Mouse (Mus musculus): ENCODE results near the gene Scn11a. TPM values are rescaled to one million over a fixed set of nuclear protein-coding genes. Genes with fewer than 3 reads are reported as not detected.
A peak's percentile ranks its signal among the peaks of the same experiment; 100 is the strongest.

Scn11a gene
- polyA plus RNA-seq, 1 experiment = 0.01 TPM

DNA sequence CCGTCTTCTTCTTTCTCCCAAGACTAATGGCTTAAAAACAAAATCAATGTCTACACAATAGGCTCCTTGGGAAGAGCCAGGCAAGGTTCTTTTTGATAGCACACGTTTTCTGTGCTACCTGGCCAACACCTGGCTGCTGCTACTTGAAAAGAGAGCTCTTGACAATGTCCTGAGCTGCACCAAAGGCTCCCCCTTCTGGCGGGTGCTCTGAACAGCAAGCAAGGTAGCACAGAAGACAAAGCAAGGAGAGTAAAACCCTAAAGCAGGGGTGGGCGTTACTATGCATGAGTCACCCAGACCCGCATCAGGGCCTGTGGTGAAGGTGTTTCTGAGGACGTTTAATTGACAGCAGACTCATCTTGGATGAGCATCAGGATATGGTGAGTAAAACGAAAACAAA lies 56.7 kb downstream of the Scn11a start:
- H3K79me3 ChIP-seq (ENCODE audit: low read depth) = no peaks in the 10 kb centered on the region
- H3K4me3 ChIP-seq (ENCODE audit: insufficient read depth, poor library complexity, severe bottlenecking) = no peak overlapping the region

DNA sequence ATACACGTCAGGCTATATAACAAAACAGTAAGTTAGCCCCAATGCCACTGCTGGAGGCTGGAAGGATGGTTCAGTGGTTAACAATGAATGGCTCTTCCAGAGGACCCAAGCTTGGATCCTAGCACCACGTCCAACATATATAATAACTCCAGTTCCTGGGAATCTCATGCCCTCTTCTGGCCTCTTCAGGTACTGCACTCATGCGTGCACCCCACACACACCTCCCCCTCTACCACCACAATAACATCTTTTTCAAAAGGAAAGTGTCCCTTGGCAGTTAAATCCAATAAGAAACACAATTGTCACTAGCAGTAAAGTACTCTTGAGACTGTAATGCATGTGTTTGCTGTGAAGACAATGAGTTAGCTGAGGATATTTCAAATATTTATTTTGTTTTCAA lies 65.0 kb downstream of the Scn11a start:
- Histone ChIP-seq H3K27me3 (ENCODE audit: control insufficient read depth, insufficient read depth, insufficient read length) (no peaks in the 10 kb centered on the region), H3K4me3 (ENCODE audit: insufficient read depth, poor library complexity, severe bottlenecking) (no peak overlapping the region), H3ac (ENCODE audit: control insufficient read depth, insufficient read length, low read depth) (no peak overlapping the region), H3K79me2 (ENCODE audit: control insufficient read depth, insufficient read depth) (no peaks in the 10 kb centered on the region), H3K79me3 (ENCODE audit: low read depth) (no peaks in the 10 kb centered on the region), H3K36me3 (ENCODE audit: control insufficient read depth, insufficient read depth) (no peaks in the 10 kb centered on the region)
- TF ChIP-seq MAX (IDR thresholded peaks at IDR 0.05) (no peak), MYOG (IDR thresholded peaks at IDR 0.05; ENCODE audit: control insufficient read depth, extremely low read depth, insufficient read length) (no peak)

More for the DNA sequence above, 56.7 kb downstream of the Scn11a start:
- Histone ChIP-seq H3K36me3 (ENCODE audit: control insufficient read depth, insufficient read depth) (no peaks in the 10 kb centered on the region), H3ac (ENCODE audit: control insufficient read depth, insufficient read length, low read depth) (no peak overlapping the region), H3K27me3 (ENCODE audit: control insufficient read depth, insufficient read depth, insufficient read length) (no peaks in the 10 kb centered on the region), H3K79me2 (ENCODE audit: control insufficient read depth, insufficient read depth) (no peaks in the 10 kb centered on the region)
- TF ChIP-seq USF1 (IDR thresholded peaks at IDR 0.05; ENCODE audit: low read depth) (no peak), CTCF (IDR thresholded peaks at IDR 0.05; ENCODE audit: control insufficient read depth, insufficient read depth, insufficient read length) (peak; percentile 21)

DNA sequence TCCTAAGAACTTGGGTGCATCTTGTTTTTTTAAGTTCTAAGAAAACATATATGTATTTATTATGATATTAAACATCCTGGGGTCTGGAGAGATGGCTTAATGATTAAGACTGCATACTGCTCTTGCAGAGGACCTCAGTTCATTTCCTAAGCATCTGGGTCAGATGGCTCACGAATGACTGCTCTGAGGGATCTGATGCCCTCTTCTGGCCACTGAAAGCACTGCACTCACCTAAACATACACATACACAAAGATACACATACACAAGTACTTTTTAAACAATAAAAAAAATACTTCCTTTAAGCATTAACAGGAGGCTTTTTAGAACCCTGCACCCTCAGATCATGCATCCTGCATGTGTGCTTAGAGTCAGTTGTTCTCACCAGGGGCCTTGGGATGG lies 65.8 kb downstream of the Scn11a start:
- Histone ChIP-seq H3K36me3 (ENCODE audit: control insufficient read depth, insufficient read depth) (no peaks in the 10 kb centered on the region), H3K27me3 (ENCODE audit: control insufficient read depth, insufficient read depth, insufficient read length) (peaks cover 5% of the 10 kb centered on the region), H3K79me3 (ENCODE audit: low read depth) (no peaks in the 10 kb centered on the region), H3ac (ENCODE audit: control insufficient read depth, insufficient read length, low read depth) (no peak overlapping the region), H3K79me2 (ENCODE audit: control insufficient read depth, insufficient read depth) (no peaks in the 10 kb centered on the region), H3K4me3 (ENCODE audit: insufficient read depth, poor library complexity, severe bottlenecking) (no peak overlapping the region)
- no peak for TF ChIP-seq CEBPB (IDR thresholded peaks at IDR 0.05; ENCODE audit: low read depth)
- no peak for TF ChIP-seq FOSL1 (IDR thresholded peaks at IDR 0.05; ENCODE audit: insufficient read depth, low read length, poor library complexity, severe bottlenecking)
- TF ChIP-seq MYOD1 (IDR thresholded peaks at IDR 0.05; ENCODE audit: control insufficient read depth, insufficient read length, low read depth) = no peak
- no peak for TF ChIP-seq MAX (IDR thresholded peaks at IDR 0.05)
- TF ChIP-seq CTCF (IDR thresholded peaks at IDR 0.05; ENCODE audit: control insufficient read depth, insufficient read depth, insufficient read length) = no peak
- TF ChIP-seq MYOG (IDR thresholded peaks at IDR 0.05; ENCODE audit: control insufficient read depth, extremely low read depth, insufficient read length) = no peak
- TF ChIP-seq USF1 (IDR thresholded peaks at IDR 0.05; ENCODE audit: low read depth) = no peak

DNA sequence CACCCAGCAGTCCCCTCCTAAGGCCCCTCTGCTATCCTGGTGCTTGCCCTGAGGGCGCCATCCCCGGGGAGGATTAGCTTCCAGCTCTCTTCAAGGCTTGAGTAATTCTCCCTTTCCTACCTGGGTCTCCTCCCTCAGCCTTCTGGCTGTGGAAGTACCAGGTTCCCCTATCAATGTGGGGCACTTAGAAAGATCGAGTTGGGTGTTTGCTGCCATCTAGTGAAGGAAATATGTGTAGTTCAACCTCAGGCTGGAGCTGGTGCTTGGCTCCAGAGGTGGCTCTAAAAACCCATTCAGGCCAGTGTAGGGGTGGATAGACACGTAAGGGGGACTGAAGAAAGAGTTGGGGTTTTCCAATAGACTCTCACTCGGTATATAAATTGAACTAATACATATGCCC lies 73.7 kb downstream of the Scn11a start:
- H3K79me2 ChIP-seq (ENCODE audit: control insufficient read depth, insufficient read depth) = no peaks in the 10 kb centered on the region
- H3K4me3 ChIP-seq (ENCODE audit: insufficient read depth, poor library complexity, severe bottlenecking) = no peak overlapping the region
- H3ac ChIP-seq (ENCODE audit: control insufficient read depth, insufficient read length, low read depth) = no peak overlapping the region
- no peaks in the 10 kb centered on the region for H3K79me3 ChIP-seq (ENCODE audit: low read depth)
- H3K27me3 ChIP-seq (ENCODE audit: control insufficient read depth, insufficient read depth, insufficient read length) = peaks cover 12% of the 10 kb centered on the region
- no peak for TF ChIP-seq MYOD1 (IDR thresholded peaks at IDR 0.05; ENCODE audit: control insufficient read depth, insufficient read length, low read depth)
- TF ChIP-seq CTCF (IDR thresholded peaks at IDR 0.05; ENCODE audit: control insufficient read depth, insufficient read depth, insufficient read length) = peak; percentile 26
- no peaks in the 10 kb centered on the region for H3K36me3 ChIP-seq (ENCODE audit: control insufficient read depth, insufficient read depth)

DNA sequence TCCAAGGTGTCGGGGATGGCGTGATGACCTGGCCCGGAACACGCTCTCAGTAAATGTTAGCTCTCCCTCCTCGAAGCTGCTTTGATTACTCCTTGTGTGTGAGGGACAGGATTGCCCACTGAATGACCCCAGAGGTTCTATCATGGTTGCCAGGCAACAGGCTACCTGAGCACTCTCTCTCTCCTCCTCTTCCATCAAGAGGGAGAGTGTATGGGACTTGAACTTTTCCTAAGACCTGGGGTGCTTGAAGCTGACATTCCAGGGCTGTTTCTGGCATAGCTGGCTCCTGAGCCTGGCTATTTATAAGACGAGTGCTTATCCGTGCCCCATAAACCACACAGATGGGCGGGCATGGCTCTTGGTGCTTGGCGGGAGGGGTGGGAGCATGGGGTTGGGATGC lies 76.1 kb downstream of the Scn11a start:
- no peaks in the 10 kb centered on the region for H3K79me2 ChIP-seq (ENCODE audit: control insufficient read depth, insufficient read depth)
- no peaks in the 10 kb centered on the region for H3K36me3 ChIP-seq (ENCODE audit: control insufficient read depth, insufficient read depth)
- H3ac ChIP-seq (ENCODE audit: control insufficient read depth, insufficient read length, low read depth) = no peak overlapping the region
- no peak for TF ChIP-seq CTCF (IDR thresholded peaks at IDR 0.05; ENCODE audit: control insufficient read depth, insufficient read depth, insufficient read length)
- TF ChIP-seq CEBPB (IDR thresholded peaks at IDR 0.05; ENCODE audit: low read depth) = no peak
- no peak for TF ChIP-seq MYOD1 (IDR thresholded peaks at IDR 0.05; ENCODE audit: control insufficient read depth, insufficient read length, low read depth)
- TF ChIP-seq USF1 (IDR thresholded peaks at IDR 0.05; ENCODE audit: low read depth) = no peak
- TF ChIP-seq MAX (IDR thresholded peaks at IDR 0.05) = no peak
- no peak for TF ChIP-seq FOSL1 (IDR thresholded peaks at IDR 0.05; ENCODE audit: insufficient read depth, low read length, poor library complexity, severe bottlenecking)
- TF ChIP-seq MYOG (IDR thresholded peaks at IDR 0.05; ENCODE audit: control insufficient read depth, extremely low read depth, insufficient read length) = no peak
- peaks cover 4% of the 10 kb centered on the region for H3K27me3 ChIP-seq (ENCODE audit: control insufficient read depth, insufficient read depth, insufficient read length)
- H3K79me3 ChIP-seq (ENCODE audit: low read depth) = no peaks in the 10 kb centered on the region
- no peak overlapping the region for H3K4me3 ChIP-seq (ENCODE audit: insufficient read depth, poor library complexity, severe bottlenecking)

DNA sequence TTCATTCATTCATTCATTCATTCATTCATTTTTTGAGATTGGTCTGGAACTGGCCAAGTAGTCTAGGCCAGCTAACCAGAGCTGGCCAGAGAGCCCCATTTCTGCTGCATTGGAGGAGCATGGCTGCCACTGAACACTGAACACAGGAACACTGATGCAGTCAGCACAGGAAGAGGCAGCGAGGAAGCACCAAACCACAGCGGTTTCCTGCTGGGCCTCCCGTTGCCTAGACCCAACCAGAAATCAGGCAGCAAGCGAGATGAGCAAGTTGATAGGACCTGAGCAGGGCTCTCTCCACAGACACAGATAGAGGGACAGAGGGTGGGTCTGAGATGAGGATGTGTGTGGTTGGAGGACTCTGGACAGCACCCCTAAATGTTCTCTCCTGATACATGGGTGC lies 81.4 kb downstream of the Scn11a start:
- Histone ChIP-seq H3K27me3 (ENCODE audit: control insufficient read depth, insufficient read depth, insufficient read length) (peaks cover 4% of the 10 kb centered on the region), H3ac (ENCODE audit: control insufficient read depth, insufficient read length, low read depth) (no peak overlapping the region), H3K36me3 (ENCODE audit: control insufficient read depth, insufficient read depth) (no peaks in the 10 kb centered on the region), H3K4me3 (ENCODE audit: insufficient read depth, poor library complexity, severe bottlenecking) (no peak overlapping the region), H3K79me3 (ENCODE audit: low read depth) (no peaks in the 10 kb centered on the region), H3K79me2 (ENCODE audit: control insufficient read depth, insufficient read depth) (no peaks in the 10 kb centered on the region)
- no peak for TF ChIP-seq FOSL1 (IDR thresholded peaks at IDR 0.05; ENCODE audit: insufficient read depth, low read length, poor library complexity, severe bottlenecking)
- no peak for TF ChIP-seq MYOG (IDR thresholded peaks at IDR 0.05; ENCODE audit: control insufficient read depth, extremely low read depth, insufficient read length)
- TF ChIP-seq CEBPB (IDR thresholded peaks at IDR 0.05; ENCODE audit: low read depth) = no peak
- no peak for TF ChIP-seq USF1 (IDR thresholded peaks at IDR 0.05; ENCODE audit: low read depth)
- TF ChIP-seq MAX (IDR thresholded peaks at IDR 0.05) = no peak
- TF ChIP-seq CTCF (IDR thresholded peaks at IDR 0.05; ENCODE audit: control insufficient read depth, insufficient read depth, insufficient read length) = no peak
- no peak for TF ChIP-seq MYOD1 (IDR thresholded peaks at IDR 0.05; ENCODE audit: control insufficient read depth, insufficient read length, low read depth)
